Mouse (Mus musculus) CD4-positive, CD25-positive, alpha-beta regulatory T cell, adult 4 months (primary cell): ENCODE results near the gene Prdm16. TPM values are rescaled to one million over a fixed set of nuclear protein-coding genes. Genes with fewer than 3 reads are reported as not detected.

ENCODE experiments used
- ATAC-seq: one replicate; pipeline ENCODE4 v1.8.0; 2017
- polyA plus RNA-seq, 2 experiments: library from polyadenylated mRNA; unstranded; fragments of 100-300 nt; shearing (Covaris generic); gene quantifications; one replicate each; pipeline ENCODE4 v1.2.1; 2017

Gene Prdm16
- 1 to 10 TPM; 2.2 to 2.7 TPM for polyA plus RNA-seq

DNA sequence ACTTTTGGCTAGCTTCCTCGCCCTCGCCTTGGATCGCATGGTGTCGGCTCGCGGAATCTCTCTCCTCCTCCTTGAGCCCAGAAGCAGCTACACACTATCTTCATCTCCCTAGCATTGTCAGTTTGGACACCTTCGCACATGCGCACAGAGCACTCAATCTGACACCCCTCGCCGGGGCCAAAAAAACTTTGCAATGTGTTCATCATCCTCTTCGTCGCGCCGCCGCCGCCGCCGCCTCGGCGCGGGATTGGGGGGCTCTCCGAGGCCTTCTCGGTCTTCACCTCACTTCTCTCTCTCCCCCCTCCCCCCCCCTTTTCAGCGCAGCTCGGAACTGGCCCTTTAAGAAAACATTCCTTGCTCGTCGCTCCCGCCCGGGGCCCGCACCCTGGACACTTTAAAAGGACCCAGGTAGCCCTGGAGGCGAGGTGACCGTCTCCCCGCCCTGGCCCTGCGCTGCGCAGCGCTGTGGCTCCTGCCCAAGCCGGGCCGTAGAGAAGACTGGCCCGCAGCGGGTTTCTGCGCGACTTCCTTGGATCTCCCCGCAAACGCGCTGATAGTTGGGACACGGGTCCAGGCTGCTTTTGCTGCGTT, at the start of gene Prdm16:
Gene Prdm16, minus strand, starts transcription at position 153 of the 591 bp plus-strand sequence.
- no peak for ATAC-seq

DNA sequence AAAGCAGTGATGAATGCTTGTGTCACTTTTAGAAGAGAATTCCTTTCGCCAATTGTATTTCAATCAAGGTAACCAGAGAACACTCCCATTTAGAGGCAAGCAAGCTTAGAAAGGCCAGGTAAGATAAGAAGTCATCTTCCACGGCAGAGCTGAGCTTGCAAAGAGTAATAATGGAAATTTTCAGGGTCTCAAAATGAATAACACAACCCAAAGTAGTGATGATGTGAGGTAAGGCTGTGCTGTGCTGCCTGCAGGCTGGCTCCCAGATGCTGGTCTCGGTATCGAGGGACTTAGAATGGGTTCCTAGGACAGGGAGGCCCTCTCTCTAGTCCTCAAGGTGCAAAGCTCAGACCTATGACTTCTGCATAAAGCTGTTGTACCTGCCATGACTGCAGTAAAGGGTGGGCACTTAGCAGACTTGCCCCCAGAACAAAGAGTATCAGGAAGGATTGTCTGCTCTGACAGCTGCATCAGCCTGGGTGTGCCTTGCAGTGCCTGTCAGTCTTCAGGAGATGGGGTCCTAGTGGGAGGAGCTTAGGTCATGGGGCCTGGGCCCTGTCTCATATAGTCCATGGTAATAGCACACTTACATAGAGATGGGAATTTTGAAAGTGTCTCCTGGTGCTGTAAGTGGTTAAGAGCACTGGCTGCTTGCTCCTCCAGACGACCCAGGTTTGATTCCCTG, 46.5 kb upstream of the Prdm16 start:
- ATAC-seq, result no peak

DNA sequence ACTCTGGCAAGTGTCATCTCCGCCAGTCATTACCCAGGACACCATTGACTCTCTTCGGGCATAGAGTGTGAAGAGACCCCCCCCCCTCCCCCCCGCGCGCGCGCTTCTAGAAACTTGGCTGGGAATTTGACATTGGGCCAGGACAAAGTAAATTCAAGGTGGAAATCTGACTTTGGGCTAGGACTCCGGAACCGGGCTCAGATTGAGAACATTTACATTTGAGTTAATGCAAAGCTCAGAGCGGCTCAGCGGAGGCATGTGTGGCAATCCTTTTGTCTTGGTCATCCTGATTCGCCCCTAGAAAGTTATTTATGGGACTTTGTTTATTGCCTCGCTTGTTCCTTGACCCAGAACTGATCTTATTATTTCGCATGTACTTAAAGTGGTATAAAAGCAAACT, 45.6 kb upstream of the Prdm16 start:
- ATAC-seq, result no peak

DNA sequence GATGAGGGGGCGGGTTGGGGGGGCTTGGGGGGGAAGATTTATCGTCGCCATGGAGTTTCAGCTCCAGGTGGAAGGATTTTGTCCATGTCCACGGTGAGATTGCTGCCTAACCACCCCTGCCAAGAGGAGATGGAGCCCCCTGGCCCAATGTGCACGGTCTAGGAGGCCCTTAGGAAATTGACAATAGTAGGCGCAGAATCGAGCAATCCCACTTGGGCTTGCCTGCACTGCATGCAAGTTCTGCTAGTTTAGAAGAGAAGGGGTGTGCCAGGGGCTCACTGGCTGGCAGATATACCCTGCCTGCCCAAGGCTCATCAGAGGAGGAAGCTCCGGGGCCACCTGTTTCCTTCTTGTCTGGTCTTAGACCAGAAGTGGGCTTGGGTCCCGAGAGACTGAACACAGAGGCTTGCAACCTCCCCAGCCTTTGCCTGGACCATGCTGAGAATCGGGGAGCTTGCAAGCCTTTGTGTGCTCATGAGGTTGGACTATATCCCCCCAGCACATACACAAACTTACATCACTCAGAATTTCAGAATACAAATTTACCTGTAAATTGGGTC, 38.8 kb upstream of the Prdm16 start:
- no peak for ATAC-seq

DNA sequence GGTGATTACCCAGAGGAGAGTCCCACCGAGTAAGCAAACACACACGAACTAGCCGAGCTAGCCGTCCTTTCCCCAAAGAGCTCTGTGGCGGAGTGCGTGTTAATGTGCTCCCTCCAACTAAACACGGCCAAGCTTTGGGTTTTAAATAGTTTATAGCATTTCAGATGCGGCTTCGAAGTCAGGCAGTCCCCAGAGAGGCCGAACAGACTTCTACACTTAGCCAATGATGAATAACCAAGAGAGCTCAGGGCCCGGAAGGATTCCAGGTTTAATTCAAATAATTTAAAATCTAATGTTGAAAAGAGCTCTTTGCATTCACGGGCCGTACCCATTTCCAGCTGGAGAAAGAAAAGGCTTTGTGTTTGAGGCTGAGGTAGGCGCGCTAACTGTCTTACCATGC, 38.3 kb upstream of the Prdm16 start:
- no peak for ATAC-seq

DNA sequence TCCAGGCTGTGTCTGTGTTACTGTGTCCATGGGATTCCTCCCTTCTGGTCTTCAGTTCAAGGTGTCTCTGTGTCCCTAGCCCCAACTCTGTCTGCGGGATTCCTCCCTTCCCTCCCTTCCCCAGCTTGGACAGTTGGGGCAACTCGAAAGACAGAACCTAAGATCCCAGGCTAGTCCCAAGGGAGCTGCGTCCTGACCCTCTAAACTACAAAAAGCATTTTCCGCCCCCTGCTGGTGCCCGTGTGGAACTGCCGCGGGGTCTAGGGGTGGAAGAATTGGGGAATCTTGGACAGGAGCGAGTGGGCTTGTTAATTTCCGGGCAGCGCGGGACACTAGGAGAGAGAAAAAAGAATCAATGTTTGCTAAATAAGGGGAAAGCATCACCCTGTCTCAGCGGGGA, 37.9 kb upstream of the Prdm16 start:
- no peak for ATAC-seq

DNA sequence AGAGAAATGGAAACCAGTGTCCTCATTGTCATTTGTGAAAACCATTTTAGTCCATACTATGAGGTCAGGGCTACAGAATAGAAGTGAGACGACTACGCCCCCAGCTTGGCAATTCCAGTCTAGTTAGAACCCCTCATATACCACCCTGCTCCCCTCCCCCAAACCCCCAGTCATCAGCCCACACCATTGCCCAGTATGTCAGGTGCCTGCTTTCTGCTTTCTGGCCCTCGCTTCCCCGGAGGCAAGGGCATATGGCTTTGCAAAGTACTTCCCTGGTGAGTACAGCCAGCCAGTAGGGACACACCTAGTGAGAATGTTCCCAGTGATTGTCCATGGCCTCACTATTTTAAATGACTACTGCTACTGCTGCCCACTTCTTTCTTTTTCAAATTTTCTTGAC, 37.3 kb upstream of the Prdm16 start:
- ATAC-seq, result no peak

DNA sequence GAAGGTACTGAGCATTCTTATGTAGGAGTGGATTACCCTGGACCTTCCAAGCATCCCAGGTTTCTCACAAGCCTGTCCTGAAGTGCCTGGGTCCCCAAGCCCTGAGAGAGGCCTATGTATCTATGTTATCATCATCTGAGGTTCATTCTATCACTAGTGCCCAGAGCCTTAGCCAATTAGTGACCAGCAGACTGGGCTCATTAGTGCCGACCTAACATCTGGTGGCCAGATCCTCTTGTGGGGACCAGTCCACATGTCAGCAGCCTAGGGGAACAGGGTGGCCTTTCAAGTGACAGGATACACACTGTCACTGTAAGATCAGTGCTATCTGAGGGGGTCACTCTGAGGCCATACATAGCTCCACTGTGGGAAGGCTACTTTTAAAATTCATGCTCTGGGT, 35.4 kb upstream of the Prdm16 start:
- ATAC-seq, result no peak

DNA sequence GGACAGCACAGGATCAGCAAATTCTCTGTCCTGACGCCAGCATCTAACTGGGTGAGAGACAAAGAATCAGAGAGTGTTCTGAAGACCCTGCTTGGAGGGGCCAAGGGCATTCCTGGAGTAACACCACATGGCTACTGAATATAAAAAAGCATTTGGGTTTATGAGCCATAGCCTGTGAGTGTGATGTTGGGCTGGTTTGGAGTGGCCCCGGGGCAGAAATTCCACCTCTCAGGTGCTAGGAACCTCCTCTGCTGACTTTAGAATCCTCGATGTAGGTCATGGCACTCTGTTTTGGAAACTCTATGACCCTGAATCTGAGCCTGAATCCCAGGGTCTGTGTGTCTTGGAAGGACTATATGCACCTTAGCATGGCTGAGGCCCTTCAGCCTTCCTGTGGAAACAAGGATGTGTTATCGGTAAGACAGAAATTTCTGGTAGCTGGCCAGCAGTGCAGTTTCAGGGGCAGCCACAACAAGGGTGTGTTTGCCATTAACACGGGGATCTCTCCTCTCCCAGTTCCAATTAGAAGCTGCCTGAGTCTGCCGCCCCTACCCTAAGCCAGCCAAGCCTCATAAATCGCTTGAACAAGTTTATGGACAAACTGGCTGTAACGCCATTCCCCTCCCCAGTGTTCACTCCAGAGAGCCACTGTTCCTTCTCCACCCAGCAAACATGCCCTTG, 34.7 kb upstream of the Prdm16 start:
- ATAC-seq, result no peak

DNA sequence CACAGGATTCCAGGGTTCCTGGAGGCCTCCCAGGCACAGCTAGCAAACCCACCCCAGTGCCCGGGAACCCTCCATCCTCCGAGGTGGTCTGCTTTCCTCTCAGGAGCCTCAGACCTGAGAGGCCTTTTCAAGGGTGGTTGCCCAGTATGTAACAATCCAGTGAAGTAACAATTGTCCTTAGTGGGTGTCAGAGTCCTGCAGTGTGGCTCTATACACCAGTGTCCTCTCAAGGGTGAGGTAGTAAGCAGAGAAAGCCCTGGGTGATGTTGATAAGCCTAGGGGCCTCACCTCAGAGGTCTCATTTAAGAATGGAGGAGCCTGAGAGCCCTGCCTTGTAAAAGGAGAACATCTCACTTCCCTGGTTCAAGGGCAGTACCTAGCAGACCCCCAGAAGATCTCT, 31.1 kb upstream of the Prdm16 start, which contains the start of gene Actrt2:
Gene Actrt2, minus strand, starts transcription at position 101 of the 400 bp plus-strand sequence.
- no peak for ATAC-seq

DNA sequence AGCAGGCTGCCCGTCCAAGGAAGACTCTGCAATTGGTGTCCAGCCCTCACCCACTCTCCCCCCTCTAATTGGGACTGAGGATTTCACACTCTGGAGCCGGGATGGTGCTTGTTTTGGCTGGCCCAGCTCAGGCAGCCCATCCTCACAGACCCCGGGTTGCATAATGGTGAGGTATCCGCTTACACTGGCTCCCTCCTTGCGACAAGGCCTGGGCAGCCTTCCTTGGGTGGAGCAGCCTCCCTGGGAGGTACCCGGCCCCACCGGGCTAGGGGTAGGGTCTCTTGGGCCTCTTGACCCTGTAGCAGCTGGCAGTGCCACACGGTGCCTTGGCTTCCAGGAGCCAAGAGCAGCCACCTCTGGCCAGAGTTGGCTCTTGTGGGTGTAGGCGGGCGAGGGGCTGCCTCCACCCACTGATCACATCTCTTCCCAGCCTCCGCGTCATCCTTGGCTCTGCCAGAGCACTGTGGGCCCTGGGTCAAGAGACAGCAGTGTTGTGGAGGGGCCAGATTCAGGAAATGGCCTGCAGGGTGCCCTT, 26.1 kb upstream of the Prdm16 start:
- ATAC-seq, result no peak

DNA sequence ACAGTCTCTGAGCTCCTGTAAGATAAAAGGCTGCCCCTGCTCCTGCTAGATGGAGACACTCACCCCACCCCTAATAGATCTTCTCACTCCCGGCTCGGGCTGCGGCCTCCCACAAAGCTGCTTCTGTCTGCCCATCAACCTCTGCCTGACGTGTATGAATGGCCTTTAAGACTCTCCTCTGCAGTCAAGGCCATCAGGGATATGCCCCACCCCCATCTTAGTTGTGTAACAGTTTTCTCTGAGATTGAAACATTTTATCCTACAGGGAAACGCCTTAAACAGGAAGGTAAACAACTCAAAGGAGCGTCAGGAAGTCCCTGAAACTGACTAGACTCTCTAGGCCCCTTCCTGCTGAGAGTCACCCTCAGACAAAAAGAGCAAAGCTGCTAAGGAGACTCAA, 24.6 kb upstream of the Prdm16 start:
- no peak for ATAC-seq

DNA sequence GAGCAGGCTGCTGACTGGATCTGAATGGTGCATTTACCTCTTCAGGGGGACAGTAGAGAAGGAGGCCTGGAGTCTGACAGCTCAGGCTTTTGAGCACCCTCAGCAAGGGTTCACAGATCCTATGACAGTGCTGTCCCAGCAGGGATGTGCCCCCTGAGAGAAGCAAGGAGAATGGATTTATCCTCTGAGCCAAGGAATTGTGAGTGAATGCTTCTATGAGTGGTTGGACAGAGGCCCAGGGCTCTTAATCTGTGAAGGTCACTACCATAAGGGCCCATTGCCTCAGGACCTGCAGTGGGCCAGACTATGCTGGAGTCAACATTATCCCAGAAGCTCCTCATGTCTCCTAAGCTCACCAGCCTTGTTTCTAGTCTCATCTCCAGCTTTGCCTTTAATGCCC, 23.4 kb upstream of the Prdm16 start:
- ATAC-seq, result no peak

DNA sequence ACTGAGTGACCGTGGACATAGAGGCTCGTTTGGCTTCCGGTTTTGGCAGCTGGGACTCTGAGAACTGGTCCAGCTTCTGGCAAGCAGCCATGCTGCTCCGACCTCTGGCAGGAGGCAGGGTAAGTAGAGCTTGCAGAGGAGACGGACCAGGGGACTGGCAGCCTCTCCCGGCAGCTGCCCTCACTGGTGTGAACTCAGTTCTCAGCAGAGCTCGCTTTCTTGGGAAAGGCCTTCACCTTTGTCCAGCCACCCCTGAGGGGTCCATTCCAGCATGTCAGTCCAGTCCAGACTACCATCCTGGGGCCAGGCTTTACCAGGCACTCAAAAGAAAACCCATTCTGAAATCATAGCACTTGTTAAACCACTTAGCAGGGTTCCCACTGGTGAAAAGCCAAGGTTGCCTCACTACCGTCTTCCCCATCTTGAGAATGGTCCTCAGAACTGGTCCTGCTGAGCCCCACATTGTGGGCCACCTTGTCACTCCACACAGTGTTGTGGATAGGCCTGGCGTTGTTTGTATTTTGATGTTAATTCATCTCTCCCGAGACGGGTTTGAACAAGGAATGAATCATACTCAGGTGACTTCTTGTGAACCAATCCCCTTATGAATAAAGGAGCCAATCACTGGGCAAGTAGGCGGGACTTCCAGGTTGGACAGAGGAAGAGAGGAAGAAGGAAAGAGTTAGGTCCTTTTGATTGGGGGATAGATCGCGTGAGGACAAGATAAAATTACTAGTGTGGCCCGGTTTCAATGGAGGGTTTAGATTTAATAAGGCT, 18.6 kb upstream of the Prdm16 start:
- no peak for ATAC-seq

DNA sequence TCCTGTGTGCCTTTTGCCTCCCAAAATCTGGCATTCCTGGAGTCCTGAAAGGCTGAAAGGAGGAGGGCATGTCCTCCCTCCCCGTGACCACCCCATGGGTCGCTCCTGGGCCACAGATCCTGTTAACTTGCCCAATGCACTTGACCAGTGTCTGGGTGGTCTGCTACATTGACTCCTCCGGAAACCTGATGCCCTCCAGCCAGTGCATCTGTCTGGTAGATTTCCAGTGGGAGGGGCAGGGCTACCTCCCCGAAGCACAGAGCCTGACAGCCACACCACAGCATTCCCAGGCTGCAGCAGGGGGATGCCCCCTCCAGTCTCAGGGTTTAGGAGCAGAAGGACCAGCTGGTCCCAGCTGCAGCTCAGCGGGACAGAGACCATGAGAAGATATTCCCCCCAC, 15.8 kb upstream of the Prdm16 start:
- ATAC-seq, result no peak

DNA sequence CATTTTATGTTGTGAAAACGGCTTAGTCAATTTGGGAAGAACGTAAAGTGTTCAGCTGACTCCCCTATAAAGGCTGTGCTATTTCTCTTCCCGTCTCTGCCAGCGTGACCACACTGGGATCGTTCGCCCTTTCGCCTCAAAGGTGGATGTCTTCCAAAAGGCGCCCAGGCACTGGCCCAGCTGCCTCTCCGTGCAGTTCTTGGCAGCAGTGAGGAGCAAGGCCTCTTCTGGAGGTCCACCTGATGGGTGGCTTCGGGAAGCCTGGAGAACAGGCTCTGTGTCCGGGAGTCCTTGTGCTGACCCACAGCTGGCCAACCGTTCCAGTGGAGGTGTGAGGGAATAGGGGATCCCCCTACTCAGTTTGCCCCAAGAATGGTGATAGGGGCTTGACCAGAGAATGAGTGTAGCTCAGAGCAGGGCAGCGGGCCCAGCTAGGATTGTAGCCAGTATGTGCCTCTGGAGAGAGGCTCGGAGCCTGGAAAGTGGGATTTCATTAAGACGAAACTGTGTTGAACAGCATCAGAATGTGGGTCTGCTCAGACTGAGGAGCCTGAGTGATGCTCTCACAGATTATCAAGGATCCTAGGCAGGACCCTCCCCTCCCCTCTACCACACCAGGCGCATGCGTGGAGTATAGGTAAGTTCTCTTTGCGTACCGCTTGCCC, 12.5 kb upstream of the Prdm16 start:
- no peak for ATAC-seq

DNA sequence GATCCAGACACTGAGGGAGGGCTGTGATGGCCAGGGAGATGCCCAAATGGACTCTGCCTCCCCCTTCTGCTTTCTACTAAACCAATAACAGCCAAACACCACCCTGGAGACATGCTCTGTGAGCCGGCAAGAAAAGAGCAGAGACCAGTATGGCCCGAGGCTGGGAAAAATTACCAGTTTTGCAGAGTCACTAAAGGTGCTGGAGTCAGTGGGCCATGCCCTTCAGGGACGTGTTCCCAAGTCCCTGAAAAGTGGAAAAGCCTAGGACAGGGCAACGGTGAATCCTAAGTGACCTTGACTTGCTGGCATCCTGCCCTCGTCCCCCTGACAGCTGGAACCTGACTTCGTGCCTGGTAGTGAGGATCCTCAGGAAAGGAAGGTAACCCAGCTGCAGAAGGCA, 5.8 kb upstream of the Prdm16 start:
- no peak for ATAC-seq

DNA sequence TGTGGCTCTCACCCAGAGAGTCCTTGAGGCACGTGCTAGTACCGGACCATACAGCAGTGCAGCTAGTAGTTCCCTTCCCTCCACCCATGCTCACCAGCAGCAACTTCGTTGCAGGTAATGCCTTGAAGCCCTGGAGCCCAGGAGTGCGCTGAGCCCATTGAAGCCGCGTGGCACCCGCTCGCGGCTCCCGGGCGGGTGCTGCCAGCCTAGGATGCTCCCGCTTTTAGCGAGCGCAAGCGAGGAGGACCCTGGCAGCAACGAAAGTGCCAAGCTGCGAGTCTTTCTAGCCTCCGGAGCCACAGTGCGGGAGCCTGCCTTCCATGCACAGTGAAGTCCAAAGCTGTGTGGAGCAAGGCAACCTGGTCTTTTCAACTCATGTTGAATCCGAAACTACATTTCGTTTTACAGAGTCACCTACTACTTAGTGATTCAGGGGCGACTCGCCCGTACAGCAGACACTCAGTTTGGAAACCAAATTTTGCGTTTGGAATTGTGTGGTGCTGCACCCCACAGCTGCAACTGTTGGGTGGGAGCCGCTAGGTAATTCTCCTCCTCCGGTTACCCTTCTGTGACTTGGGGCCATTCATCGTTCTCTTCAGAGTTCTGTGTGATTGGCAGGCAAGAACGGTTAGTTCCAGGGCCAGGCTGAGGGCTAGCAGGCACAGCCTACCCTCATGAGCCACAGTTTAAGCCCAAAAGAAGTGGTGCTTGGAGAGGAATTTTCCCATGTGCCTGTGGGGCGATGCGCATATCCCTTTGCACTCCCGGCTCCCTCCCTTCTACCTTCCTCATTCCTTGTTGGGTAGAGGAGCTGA, 4.8 kb upstream of the Prdm16 start:
- ATAC-seq, result no peak

DNA sequence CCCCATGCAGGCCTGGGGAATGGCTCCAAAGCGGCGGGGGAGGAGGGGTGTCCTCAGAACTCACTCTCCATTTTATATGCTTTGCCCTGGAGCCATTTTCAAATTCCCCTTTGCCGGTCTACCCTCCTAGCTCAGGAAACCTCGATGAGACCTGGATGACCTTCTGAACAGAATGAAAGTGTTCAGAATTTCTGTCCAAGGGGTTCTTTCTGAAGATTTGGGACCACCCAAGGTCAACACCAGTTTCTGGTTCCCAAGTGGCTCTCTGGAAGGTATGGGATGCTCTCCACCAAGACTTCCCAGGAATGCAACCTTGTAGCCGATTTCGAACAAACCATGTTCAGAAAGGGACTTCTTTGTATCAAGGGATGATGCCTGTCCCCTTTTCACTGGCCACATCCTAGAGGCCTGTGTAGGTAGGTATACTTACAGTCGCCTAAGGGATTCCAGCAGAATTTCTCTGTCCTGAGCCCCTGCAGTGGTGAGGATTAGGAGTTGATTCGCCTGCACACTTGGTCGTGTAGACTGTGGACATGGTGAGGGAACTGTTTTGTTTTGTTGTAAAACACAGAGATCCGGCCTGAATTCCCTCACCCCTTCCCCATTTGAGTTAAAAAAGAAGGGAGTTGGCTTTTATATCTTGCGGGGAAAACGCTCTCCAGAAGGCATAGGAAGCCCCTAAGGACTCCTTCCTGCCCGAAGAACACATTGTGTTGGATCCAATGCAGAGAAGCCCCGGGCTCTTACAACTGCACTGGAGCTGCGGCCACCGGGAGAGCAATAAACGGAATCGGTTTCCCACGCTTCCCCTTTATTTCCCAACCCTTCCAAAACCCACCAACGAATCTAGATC, 4.0 kb upstream of the Prdm16 start:
- ATAC-seq, result no peak
